Mouse (Mus musculus): ENCODE results near the gene Npepps.

DNA sequence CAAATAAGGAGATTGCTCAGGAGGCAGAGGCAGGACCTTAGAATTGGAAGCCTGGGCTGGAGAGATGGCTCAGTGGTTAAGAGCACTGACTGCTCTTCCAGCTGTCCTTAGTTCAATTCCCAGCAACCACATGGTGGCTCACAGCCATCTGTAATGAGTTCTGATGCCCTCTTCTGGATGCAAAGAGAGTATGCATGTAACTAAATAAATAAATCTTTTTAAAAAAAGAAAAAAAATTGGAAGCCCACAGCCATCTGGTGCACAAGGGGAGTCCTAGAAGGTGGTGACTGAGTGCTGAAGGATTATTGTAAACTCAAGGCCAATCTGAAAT, 87.9 kb downstream of the Npepps start:
- TF ChIP-seq POLR2A (IDR thresholded peaks at IDR 0.05; ENCODE audit: borderline replicate concordance, control insufficient read depth, low read depth, low read length) (no peak), CTCF (IDR thresholded peaks at IDR 0.05; ENCODE audit: control insufficient read depth, insufficient read depth, low read length) (no peak)

Data from bone marrow, adult 2 months (tissue).